Mouse (Mus musculus) CD8-positive naive resting alpha-beta T cell, adult 2 months (primary cell): ENCODE data around the gene Sycp1.
A peak's percentile ranks its signal among the peaks of the same experiment; 100 is the strongest.

Source experiments
- DNase-seq, 2 experiments: peaks; one replicate each; pipeline ENCODE4 v3.0.0; 2022; ENCODE audit warnings: low read depth in 2 of 2, low spot score in 2 of 2

The Sycp1 gene

GRCm38 (mm10) chr3:102935451-102936354 is at the start of gene Sycp1:
Sycp1 (minus strand) TSS chr3:102936100.
- no peak for DNase-seq

GRCm38 (mm10) chr3:102980349-102980736 is 44.4 kb upstream of the Sycp1 start:
- DNase-seq = no peak

GRCm38 (mm10) chr3:102979550-102980348 is 43.8 kb upstream of the Sycp1 start:
- no peak for DNase-seq

- DNase-seq = no peak
These were observed 41.0 kb upstream of the Sycp1 start for GRCm38 (mm10) chr3:102976906-102977305.

- DNase-seq = no peak
These were observed 34.6 kb upstream of the Sycp1 start for GRCm38 (mm10) chr3:102970508-102970907.

GRCm38 (mm10) chr3:102970067-102970466 is 34.2 kb upstream of the Sycp1 start:
- no peak for DNase-seq

GRCm38 (mm10) chr3:102964033-102964432 is 28.1 kb upstream of the Sycp1 start, which contains the start of gene Nr1h5:
Nr1h5 (minus strand) TSS chr3:102964133.
- DNase-seq = no peak

GRCm38 (mm10) chr3:102955596-102955995 is 19.7 kb upstream of the Sycp1 start:
- DNase-seq = no peak

- DNase-seq = no peak
These were observed 19.2 kb upstream of the Sycp1 start for GRCm38 (mm10) chr3:102955143-102955542.

GRCm38 (mm10) chr3:102954476-102954875 is 18.6 kb upstream of the Sycp1 start:
- no peak for DNase-seq

GRCm38 (mm10) chr3:102946861-102947260 is 11.0 kb upstream of the Sycp1 start:
- no peak for DNase-seq

- DNase-seq = no peak
These were observed 10.4 kb upstream of the Sycp1 start for GRCm38 (mm10) chr3:102946312-102946711.

- DNase-seq = no peak
These were observed 2.2 kb upstream of the Sycp1 start for GRCm38 (mm10) chr3:102938100-102938499.

- DNase-seq = no peak
These were observed 36.8 kb downstream of the Sycp1 start for GRCm38 (mm10) chr3:102899136-102899535.

- DNase-seq = no peak
These were observed 55.4 kb downstream of the Sycp1 start for GRCm38 (mm10) chr3:102880529-102880928.

GRCm38 (mm10) chr3:102848661-102849060 is 87.2 kb downstream of the Sycp1 start:
- no peak for DNase-seq

- DNase-seq = no peak
These were observed 93.5 kb downstream of the Sycp1 start for GRCm38 (mm10) chr3:102842386-102842785.

GRCm38 (mm10) chr3:102803937-102804336 is 132.0 kb downstream of the Sycp1 start:
- peak; percentile 72 to 78 for DNase-seq

- DNase-seq = no peak
These were observed 148.5 kb downstream of the Sycp1 start for GRCm38 (mm10) chr3:102787369-102787768.

- DNase-seq = no peak
These were observed 153.3 kb downstream of the Sycp1 start, which contains the start of gene Tshb for GRCm38 (mm10) chr3:102782618-102783017. Tshb (minus strand) TSS chr3:102782718.

- no peak for DNase-seq
These were observed 162.9 kb downstream of the Sycp1 start for GRCm38 (mm10) chr3:102773018-102773417.
